Mouse (Mus musculus): ENCODE data around the gene Xrra1. TPM values are rescaled to one million over a fixed set of nuclear protein-coding genes. Genes with fewer than 3 reads are reported as not detected.

Xrra1 gene
- polyA plus RNA-seq, 2 experiments = not detected

- no peaks in the 10 kb centered on the region for H3K27me3 ChIP-seq (ENCODE audit: control insufficient read depth, insufficient read depth, low read length)
- DNase-seq (ENCODE audit: low read depth in 3 of 3, low spot score in 3 of 3) = no peak
- no peak overlapping the region for H3K27ac ChIP-seq
- no peak overlapping the region for H3K9ac ChIP-seq (replicated peaks)
- no peak for TF ChIP-seq EP300 (IDR thresholded peaks at IDR 0.05; ENCODE audit: low read depth)
- TF ChIP-seq CTCF (IDR thresholded peaks at IDR 0.05; ENCODE audit: low read depth) = no peak
- 78% methylated on average over 3 of the region's 3 CpGs for WGBS (ENCODE audit: insufficient replicate concordance)
- no peak overlapping the region for H3K4me3 ChIP-seq (ENCODE audit: insufficient read depth in 1 of 2, low read depth in 2 of 2, low read length in 2 of 2)
- H3K4me2 ChIP-seq (ENCODE audit: low read depth) = no peak overlapping the region
- ATAC-seq (ENCODE audit: insufficient read depth) = no peak
- H3K4me1 ChIP-seq (replicated peaks; ENCODE audit: control insufficient read depth in 2 of 2, insufficient read depth in 2 of 2, low read length in 1 of 2) = no peaks in the 10 kb centered on the region
- no peaks in the 10 kb centered on the region for H3K36me3 ChIP-seq (replicated peaks; ENCODE audit: control insufficient read depth, insufficient read depth, low read depth)
- no peaks in the 10 kb centered on the region for H3K9me3 ChIP-seq (ENCODE audit: control insufficient read depth, low read length)
These were observed 35.1 kb downstream of the Xrra1 start for GRCm38 (mm10) chr7:99893967-99894366.

GRCm38 (mm10) chr7:99894478-99894877 is 35.6 kb downstream of the Xrra1 start:
- no peak overlapping the region for H3K9ac ChIP-seq (replicated peaks)
- no peak for ATAC-seq (ENCODE audit: insufficient read depth)
- H3K36me3 ChIP-seq (replicated peaks; ENCODE audit: control insufficient read depth, insufficient read depth, low read depth) = no peaks in the 10 kb centered on the region
- no peak for DNase-seq (ENCODE audit: low read depth in 3 of 3, low spot score in 3 of 3)
- H3K27ac ChIP-seq = no peak overlapping the region
- no peaks in the 10 kb centered on the region for H3K27me3 ChIP-seq (ENCODE audit: control insufficient read depth, insufficient read depth, low read length)
- H3K4me3 ChIP-seq (ENCODE audit: insufficient read depth in 1 of 2, low read depth in 2 of 2, low read length in 2 of 2) = no peak overlapping the region
- H3K9me3 ChIP-seq (ENCODE audit: control insufficient read depth, low read length) = no peaks in the 10 kb centered on the region
- 68% methylated on average over 6 of the region's 6 CpGs for WGBS (ENCODE audit: insufficient replicate concordance)
- no peak overlapping the region for H3K4me2 ChIP-seq (ENCODE audit: low read depth)
- TF ChIP-seq CTCF (IDR thresholded peaks at IDR 0.05; ENCODE audit: low read depth) = no peak
- no peak for TF ChIP-seq EP300 (IDR thresholded peaks at IDR 0.05; ENCODE audit: low read depth)
- H3K4me1 ChIP-seq (replicated peaks; ENCODE audit: control insufficient read depth in 2 of 2, insufficient read depth in 2 of 2, low read length in 1 of 2) = no peaks in the 10 kb centered on the region

- no peak for ATAC-seq (ENCODE audit: insufficient read depth)
These were observed 38.0 kb downstream of the Xrra1 start for GRCm38 (mm10) chr7:99896905-99897304.

GRCm38 (mm10) chr7:99902208-99902607 is 43.3 kb downstream of the Xrra1 start:
- H3K9me3 ChIP-seq (ENCODE audit: control insufficient read depth, low read length) = no peaks in the 10 kb centered on the region
- H3K36me3 ChIP-seq (replicated peaks; ENCODE audit: control insufficient read depth, insufficient read depth, low read depth) = no peaks in the 10 kb centered on the region
- DNase-seq (ENCODE audit: low read depth in 3 of 3, low spot score in 3 of 3) = no peak
- no peaks in the 10 kb centered on the region for H3K27me3 ChIP-seq (ENCODE audit: control insufficient read depth, insufficient read depth, low read length)
- H3K9ac ChIP-seq (replicated peaks) = no peak overlapping the region
- H3K4me3 ChIP-seq (ENCODE audit: insufficient read depth in 1 of 2, low read depth in 2 of 2, low read length in 2 of 2) = no peak overlapping the region
- 46% methylated on average over 4 of the region's 4 CpGs for WGBS (ENCODE audit: insufficient replicate concordance)
- no peak overlapping the region for H3K27ac ChIP-seq
- H3K4me2 ChIP-seq (ENCODE audit: low read depth) = no peak overlapping the region
- H3K4me1 ChIP-seq (replicated peaks; ENCODE audit: control insufficient read depth in 2 of 2, insufficient read depth in 2 of 2, low read length in 1 of 2) = peaks cover 2 to 7% of the 10 kb centered on the region in 2 experiments
- TF ChIP-seq EP300 (IDR thresholded peaks at IDR 0.05; ENCODE audit: low read depth) (no peak), CTCF (IDR thresholded peaks at IDR 0.05; ENCODE audit: low read depth) (no peak)
- no peak for ATAC-seq (ENCODE audit: insufficient read depth)

More at GRCm38 (mm10) chr7:99896905-99897304, 38.0 kb downstream of the Xrra1 start:
- H3K4me3 ChIP-seq (ENCODE audit: insufficient read depth in 1 of 2, low read depth in 2 of 2, low read length in 2 of 2) = no peak overlapping the region
- H3K4me1 ChIP-seq (replicated peaks; ENCODE audit: control insufficient read depth in 2 of 2, insufficient read depth in 2 of 2, low read length in 1 of 2) = no peaks in the 10 kb centered on the region
- no peaks in the 10 kb centered on the region for H3K27me3 ChIP-seq (ENCODE audit: control insufficient read depth, insufficient read depth, low read length)
- H3K9ac ChIP-seq (replicated peaks) = no peak overlapping the region
- WGBS (ENCODE audit: insufficient replicate concordance) = 62% methylated on average over 4 of the region's 4 CpGs
- no peak overlapping the region for H3K4me2 ChIP-seq (ENCODE audit: low read depth)
- H3K9me3 ChIP-seq (ENCODE audit: control insufficient read depth, low read length) = no peaks in the 10 kb centered on the region
- no peak overlapping the region for H3K27ac ChIP-seq
- no peaks in the 10 kb centered on the region for H3K36me3 ChIP-seq (replicated peaks; ENCODE audit: control insufficient read depth, insufficient read depth, low read depth)
- TF ChIP-seq EP300 (IDR thresholded peaks at IDR 0.05; ENCODE audit: low read depth) = no peak
- no peak for TF ChIP-seq CTCF (IDR thresholded peaks at IDR 0.05; ENCODE audit: low read depth)
- no peak for DNase-seq (ENCODE audit: low read depth in 3 of 3, low spot score in 3 of 3)

- H3K36me3 ChIP-seq (replicated peaks; ENCODE audit: control insufficient read depth, insufficient read depth, low read depth) = no peaks in the 10 kb centered on the region
- TF ChIP-seq CTCF (IDR thresholded peaks at IDR 0.05; ENCODE audit: low read depth) (no peak), EP300 (IDR thresholded peaks at IDR 0.05; ENCODE audit: low read depth) (no peak)
- H3K9me3 ChIP-seq (ENCODE audit: control insufficient read depth, low read length) = no peaks in the 10 kb centered on the region
- no peak overlapping the region for H3K4me2 ChIP-seq (ENCODE audit: low read depth)
- H3K4me1 ChIP-seq (replicated peaks; ENCODE audit: control insufficient read depth in 2 of 2, insufficient read depth in 2 of 2, low read length in 1 of 2) = peaks cover 4 to 14% of the 10 kb centered on the region in 2 experiments
- ATAC-seq (ENCODE audit: insufficient read depth) (no peak), DNase-seq (ENCODE audit: low read depth in 3 of 3, low spot score in 3 of 3) (no peak)
- no peak overlapping the region for H3K27ac ChIP-seq
- 73% methylated on average over 11 of the region's 11 CpGs for WGBS (ENCODE audit: insufficient replicate concordance)
- no peak overlapping the region for H3K4me3 ChIP-seq (ENCODE audit: insufficient read depth in 1 of 2, low read depth in 2 of 2, low read length in 2 of 2)
- no peak overlapping the region for H3K9ac ChIP-seq (replicated peaks)
- H3K27me3 ChIP-seq (ENCODE audit: control insufficient read depth, insufficient read depth, low read length) = no peaks in the 10 kb centered on the region
These were observed 44.2 kb downstream of the Xrra1 start for GRCm38 (mm10) chr7:99902918-99903665.

Measured in liver, embryonic 14.5 days (tissue).